Mouse (Mus musculus) lung, postnatal 0 days (tissue): ENCODE results near the gene Slx4.

ENCODE experiments used
- CTCF ChIP-seq: IDR thresholded peaks from 2 replicates; pipeline ENCODE4 v1.5.1; 2016; ENCODE audit warnings: antibody characterized with exemption, mild to moderate bottlenecking
- EP300 ChIP-seq: IDR thresholded peaks from 2 replicates; pipeline ENCODE4 v1.6.1; 2016; ENCODE audit warnings: antibody characterized with exemption, mild to moderate bottlenecking, control low read depth

- TF ChIP-seq CTCF (no peak), EP300 (no peak)
Observed at GRCm38 (mm10) chr16:4026672-4027071, 23.1 kb upstream of the Slx4 start.
